Mouse (Mus musculus) neural tube, embryonic 14.5 days (tissue): ENCODE measurements at regions not wholly inside any gene's neighbourhood (a gene's known extent, or its start where the extent isn't known, plus 50 kb on each side); places are given as distances from the start of the nearest gene placed in this dataset.

Experiments used
- ATAC-seq: fragments of 200-750 bp; cut with Nextera tagmentation; 2 replicates; pipeline ENCODE4 v1.8.0; 2017; ENCODE audit warnings: low read depth, mild to moderate bottlenecking, moderate TSS enrichment, moderate library complexity
- H3K27ac ChIP-seq: fragments of 300-500 bp; sonication (generic); 2 replicates; pipeline ENCODE4 v1.5.1; 2014; ENCODE audit warnings: low read depth, mild to moderate bottlenecking, control low read depth, low read length, moderate library complexity, mixed read lengths
- H3K27me3 ChIP-seq: fragments of 300-500 bp; sonication (generic); 2 replicates; pipeline ENCODE4 v1.6.1; 2014; ENCODE audit warnings: low read length; ENCODE audit not compliant: control insufficient read depth, insufficient read depth
- H3K36me3 ChIP-seq: fragments of 300-500 bp; sonication (generic); 2 replicates; pipeline ENCODE4 v1.6.1; 2014; ENCODE audit warnings: low read length, mixed read lengths; ENCODE audit not compliant: control insufficient read depth, insufficient read depth
- H3K4me1 ChIP-seq: fragments of 300-500 bp; sonication (generic); 2 replicates; pipeline ENCODE4 v1.6.1; 2014; ENCODE audit warnings: low read length; ENCODE audit not compliant: control insufficient read depth, insufficient read depth
- H3K4me2 ChIP-seq: fragments of 300-500 bp; sonication (generic); 2 replicates; pipeline ENCODE4 v1.6.1; 2014; ENCODE audit warnings: mild to moderate bottlenecking, low read depth, low read length, control low read depth
- H3K4me3 ChIP-seq: fragments of 300-500 bp; sonication (generic); 2 replicates; pipeline ENCODE4 v1.5.1; 2014; ENCODE audit warnings: low read depth, low read length, control low read depth, mixed read lengths
- H3K9ac ChIP-seq: fragments of 300-500 bp; sonication (generic); replicated peaks from 2 replicates; pipeline ENCODE4 v1.6.1; 2014; ENCODE audit warnings: low read depth, mild to moderate bottlenecking, control low read depth, low read length, mixed read lengths
- H3K9me3 ChIP-seq: fragments of 300-500 bp; sonication (generic); 2 replicates; pipeline ENCODE4 v1.6.1; 2016; ENCODE audit warnings: low read length; ENCODE audit not compliant: control insufficient read depth
- WGBS: fragments of 180-500 bp; shearing (Covaris S2); extraction: QIAGEN DNeasy Blood & Tissue Kit; methylation state at CpG from one replicate; pipeline ENCODE4 v1.1.7; 2014; 5-methylcytosine and 5-hydroxymethylcytosine counted together

DNA sequence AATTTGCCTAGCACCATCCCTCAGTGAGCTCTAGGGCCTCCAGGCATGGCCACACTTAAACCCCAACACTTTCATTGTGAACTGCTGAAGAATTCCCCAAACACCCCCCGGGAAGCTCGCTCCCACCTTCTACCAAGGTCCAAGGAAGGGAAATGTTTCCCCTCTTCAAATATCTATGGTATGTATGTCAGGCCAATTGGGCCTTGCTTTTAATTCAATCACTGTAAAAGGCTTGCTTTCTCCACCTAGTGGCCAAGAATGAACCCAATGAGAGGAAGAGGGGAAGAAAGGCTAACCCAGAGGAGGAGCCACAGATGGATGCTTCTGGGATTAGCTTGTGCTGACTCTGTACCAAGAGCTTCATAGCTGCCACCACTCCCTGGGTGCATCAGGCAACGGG, 336.3 kb upstream of the Tgfbr2 start:
- no peak overlapping the region for H3K27ac ChIP-seq
- no peak overlapping the region for H3K4me2 ChIP-seq
- no peak overlapping the region for H3K4me3 ChIP-seq
- WGBS, result 63% methylated on average over 3 of the region's 3 CpGs
- no peaks in the 10 kb centered on the region for H3K36me3 ChIP-seq
- no peaks in the 10 kb centered on the region for H3K27me3 ChIP-seq
- no peaks in the 10 kb centered on the region for H3K4me1 ChIP-seq
- no peak overlapping the region for H3K9ac ChIP-seq
- no peak for ATAC-seq
- no peaks in the 10 kb centered on the region for H3K9me3 ChIP-seq

DNA sequence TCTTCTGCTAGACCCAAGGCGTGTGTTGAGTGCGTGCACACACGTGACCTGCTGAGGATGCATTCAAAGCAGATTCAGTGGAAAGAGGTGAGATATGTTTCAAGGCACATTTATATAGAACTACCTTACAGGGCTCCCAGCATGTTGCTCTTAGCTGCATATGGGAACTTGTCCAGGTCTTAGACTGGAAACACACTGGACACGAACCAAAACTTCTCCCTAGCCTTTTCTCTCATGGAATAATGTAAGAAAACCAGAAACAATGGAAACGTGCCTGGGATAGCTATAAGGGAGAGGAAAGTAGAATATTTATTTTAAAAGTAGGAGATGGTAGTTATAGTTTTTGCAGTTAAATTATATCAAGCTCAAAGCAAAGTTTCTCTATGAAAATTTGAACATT, 332.6 kb upstream of the Tgfbr2 start:
- Histone ChIP-seq H3K9me3 (no peaks in the 10 kb centered on the region), H3K36me3 (no peaks in the 10 kb centered on the region), H3K27ac (no peak overlapping the region), H3K4me3 (no peak overlapping the region), H3K4me2 (no peak overlapping the region), H3K4me1 (no peaks in the 10 kb centered on the region), H3K9ac (no peak overlapping the region), H3K27me3 (no peaks in the 10 kb centered on the region)
- no peak for ATAC-seq
- 88% methylated on average over 5 of the region's 5 CpGs for WGBS

DNA sequence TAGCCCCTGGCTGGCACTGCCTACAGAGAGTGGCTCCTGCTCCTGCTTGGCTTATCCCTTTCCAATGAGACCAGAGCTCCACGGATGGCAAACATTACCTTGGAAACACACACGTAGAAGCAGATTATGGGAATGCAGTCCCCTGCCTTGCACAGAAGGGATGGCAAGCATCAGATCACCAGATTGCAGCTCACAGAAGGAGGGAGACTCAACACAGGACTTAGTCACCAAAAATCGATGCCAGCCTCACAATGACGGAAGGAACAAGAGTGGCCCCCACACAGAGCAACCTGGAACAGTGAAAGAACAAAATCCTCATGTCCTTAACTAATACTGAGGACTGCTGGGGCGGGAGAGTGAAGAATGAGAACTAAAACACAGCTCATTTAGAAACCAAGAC, 327.7 kb upstream of the Tgfbr2 start:
- no peaks in the 10 kb centered on the region for H3K27me3 ChIP-seq
- no peak overlapping the region for H3K4me3 ChIP-seq
- H3K9ac ChIP-seq, result no peak overlapping the region
- no peaks in the 10 kb centered on the region for H3K36me3 ChIP-seq
- WGBS, result 66% methylated on average over 5 of the region's 5 CpGs
- ATAC-seq, result no peak
- no peaks in the 10 kb centered on the region for H3K4me1 ChIP-seq
- H3K27ac ChIP-seq, result no peak overlapping the region
- H3K9me3 ChIP-seq, result no peaks in the 10 kb centered on the region
- no peak overlapping the region for H3K4me2 ChIP-seq

DNA sequence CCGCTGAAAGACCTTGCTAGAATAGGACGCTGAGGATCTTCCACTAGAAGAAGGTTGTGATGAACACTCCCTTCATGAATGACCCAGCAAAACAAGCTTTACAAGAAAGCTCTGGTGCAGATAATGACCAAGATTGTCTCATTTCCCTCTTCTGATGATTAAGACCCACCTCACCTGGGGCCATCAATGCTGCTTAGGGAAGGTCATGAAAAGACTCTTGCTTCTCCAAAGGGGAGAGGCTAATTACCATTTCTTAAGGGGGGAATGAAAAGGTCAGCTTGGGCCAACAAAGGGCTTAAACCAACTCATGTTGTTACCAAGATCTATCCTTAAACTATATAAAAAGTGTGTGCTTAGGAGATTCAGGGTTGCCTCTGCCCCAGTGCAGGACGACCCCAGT, 325.8 kb upstream of the Tgfbr2 start:
- Histone ChIP-seq H3K4me1 (no peaks in the 10 kb centered on the region), H3K27ac (no peak overlapping the region), H3K36me3 (no peaks in the 10 kb centered on the region), H3K4me3 (no peak overlapping the region), H3K9ac (no peak overlapping the region), H3K9me3 (no peaks in the 10 kb centered on the region), H3K27me3 (no peaks in the 10 kb centered on the region), H3K4me2 (no peak overlapping the region)
- no peak for ATAC-seq
- WGBS, result 83% methylated on average over 3 of the region's 3 CpGs

DNA sequence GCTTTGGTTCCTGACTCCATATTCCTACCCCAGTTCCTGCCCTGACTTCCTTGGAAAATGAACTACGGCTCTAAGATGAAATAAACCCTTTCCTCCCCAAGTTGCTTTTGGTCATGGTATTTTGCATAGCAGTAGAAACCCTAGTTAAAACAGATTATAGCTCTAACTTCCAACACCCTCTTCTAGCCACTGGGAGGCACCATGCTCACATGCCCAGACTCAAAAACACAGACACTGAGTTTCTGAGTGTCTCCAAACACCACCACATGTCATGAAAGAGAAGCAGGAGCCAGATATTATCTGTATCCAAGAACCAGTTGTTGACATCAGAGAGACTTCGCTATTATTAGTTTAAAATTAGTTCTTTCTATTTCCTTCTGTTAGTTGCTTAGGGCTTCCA, 316.1 kb upstream of the Tgfbr2 start:
- Histone ChIP-seq H3K4me3 (no peak overlapping the region), H3K4me2 (no peak overlapping the region), H3K9me3 (no peaks in the 10 kb centered on the region), H3K27ac (no peak overlapping the region), H3K9ac (no peak overlapping the region), H3K4me1 (no peaks in the 10 kb centered on the region), H3K27me3 (no peaks in the 10 kb centered on the region), H3K36me3 (no peaks in the 10 kb centered on the region)
- ATAC-seq, result no peak
- WGBS, result 91% methylated on average over 2 of the region's 2 CpGs

DNA sequence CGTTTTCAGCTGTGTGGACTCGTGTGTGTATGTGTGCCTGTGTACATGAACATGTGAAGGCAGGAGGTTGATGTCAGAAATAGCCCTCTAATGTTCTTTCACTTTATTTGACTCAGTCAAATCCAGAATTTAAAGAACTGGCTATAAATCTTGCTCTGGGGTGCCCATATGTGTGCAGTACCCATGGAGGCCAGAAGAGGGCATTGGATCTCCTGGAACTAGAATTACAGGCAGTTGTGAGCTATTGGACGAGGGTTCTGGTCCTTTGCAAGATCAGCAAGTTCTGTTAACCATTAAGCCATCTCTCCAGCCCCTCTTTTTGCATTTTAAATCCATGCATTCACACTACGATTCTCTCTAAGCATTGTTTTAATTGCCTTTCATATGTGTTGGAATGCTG, 314.6 kb upstream of the Tgfbr2 start:
- no peak overlapping the region for H3K4me3 ChIP-seq
- WGBS, result 60% methylated on average over 4 of the region's 4 CpGs
- ATAC-seq, result no peak
- H3K36me3 ChIP-seq, result no peaks in the 10 kb centered on the region
- no peaks in the 10 kb centered on the region for H3K9me3 ChIP-seq
- no peaks in the 10 kb centered on the region for H3K4me1 ChIP-seq
- no peaks in the 10 kb centered on the region for H3K27me3 ChIP-seq
- no peak overlapping the region for H3K4me2 ChIP-seq
- H3K9ac ChIP-seq, result no peak overlapping the region
- no peak overlapping the region for H3K27ac ChIP-seq

DNA sequence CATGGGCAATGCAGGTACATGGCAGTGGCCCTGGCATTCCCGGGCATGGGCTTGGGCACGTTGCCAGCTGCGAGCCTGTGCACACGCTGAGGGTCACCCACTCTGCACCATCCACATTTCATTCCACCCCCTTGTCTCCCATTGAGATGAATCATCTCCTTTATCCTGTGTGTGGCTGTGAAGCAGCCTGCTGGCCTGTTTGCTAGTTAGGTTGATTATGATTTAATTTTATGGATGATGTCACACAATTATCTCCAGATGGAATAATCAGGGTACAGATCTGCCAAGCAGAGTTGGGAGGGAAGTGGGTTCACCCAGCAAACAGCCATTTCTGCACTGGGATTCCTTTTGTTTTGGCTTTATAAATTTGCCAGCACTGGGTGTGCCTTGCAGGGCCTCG, 314.1 kb upstream of the Tgfbr2 start:
- ATAC-seq, result peak; percentile 69; the same call in 1 of the 2 replicates
- Histone ChIP-seq H3K4me1 (no peaks in the 10 kb centered on the region), H3K27me3 (no peaks in the 10 kb centered on the region), H3K9ac (no peak overlapping the region), H3K27ac (peak overlapping the region; percentile 12; the same call in 1 of the 2 replicates), H3K9me3 (no peaks in the 10 kb centered on the region), H3K36me3 (no peaks in the 10 kb centered on the region), H3K4me2 (no peak overlapping the region), H3K4me3 (no peak overlapping the region)
- 62% methylated on average over 5 of the region's 5 CpGs for WGBS

DNA sequence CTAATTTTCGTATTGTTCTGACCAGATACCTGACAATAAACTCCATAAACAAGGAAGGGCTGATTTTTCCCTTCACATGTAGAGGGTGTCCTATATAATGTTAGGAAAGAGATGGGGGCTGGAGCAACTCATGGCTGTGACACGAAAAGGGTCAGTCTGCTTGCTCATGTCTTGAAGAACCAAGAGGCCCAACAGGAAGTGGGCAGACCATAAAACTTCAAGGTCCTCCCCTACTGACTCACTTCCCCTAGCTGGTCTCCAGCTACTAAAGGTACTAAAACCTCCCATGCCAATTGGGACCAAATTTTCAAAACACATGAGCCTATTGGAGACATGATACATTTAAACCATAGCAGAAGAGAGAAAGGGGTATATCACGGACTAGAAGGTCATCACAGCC, 302.1 kb upstream of the Tgfbr2 start:
- Histone ChIP-seq H3K4me1 (no peaks in the 10 kb centered on the region), H3K9ac (no peak overlapping the region), H3K27me3 (no peaks in the 10 kb centered on the region), H3K4me2 (no peak overlapping the region), H3K27ac (no peak overlapping the region), H3K9me3 (no peaks in the 10 kb centered on the region), H3K36me3 (no peaks in the 10 kb centered on the region), H3K4me3 (no peak overlapping the region)
- WGBS, result 82% methylated on average over 3 of the region's 3 CpGs
- ATAC-seq, result no peak

DNA sequence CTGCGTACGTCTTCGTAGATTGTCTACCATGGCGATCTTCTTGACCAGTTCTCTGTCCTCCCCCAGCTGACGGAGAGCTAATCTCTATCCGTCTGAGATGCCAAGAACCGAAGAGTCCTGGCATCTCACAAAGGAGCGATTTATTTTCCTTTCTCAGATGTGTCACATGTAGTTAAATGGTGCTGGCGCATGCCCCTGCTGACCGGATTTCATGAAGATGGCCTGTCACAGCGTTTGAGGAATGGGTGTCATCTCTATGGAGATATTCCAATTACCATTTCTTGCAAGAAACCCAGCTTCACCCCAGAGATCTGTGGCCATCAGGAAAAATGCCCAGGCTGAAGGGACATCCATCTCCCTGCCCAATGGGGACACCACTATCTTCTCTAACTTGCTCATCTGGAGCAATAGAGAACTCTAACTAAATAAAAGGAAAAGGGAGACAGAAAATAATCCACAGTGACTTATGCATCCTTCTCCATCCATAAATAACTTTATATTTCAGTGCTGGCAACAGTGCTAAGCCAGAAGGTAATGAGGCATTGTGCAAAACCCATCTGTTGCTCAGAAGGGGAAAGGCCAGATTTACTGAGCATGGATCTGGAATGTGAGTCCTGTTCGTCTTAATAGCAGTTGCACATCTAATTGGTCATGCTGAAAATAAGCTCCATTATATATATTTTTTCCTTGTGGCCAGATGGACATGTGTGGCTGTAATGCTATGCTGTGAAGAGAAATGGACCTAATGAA, 300.2 kb upstream of the Tgfbr2 start:
- Histone ChIP-seq H3K27me3 (no peaks in the 10 kb centered on the region), H3K4me2 (no peak overlapping the region), H3K9ac (no peak overlapping the region), H3K9me3 (no peaks in the 10 kb centered on the region), H3K36me3 (no peaks in the 10 kb centered on the region), H3K4me3 (no peak overlapping the region), H3K4me1 (no peaks in the 10 kb centered on the region), H3K27ac (no peak overlapping the region)
- ATAC-seq, result no peak
- 66% methylated on average over 12 of the region's 12 CpGs for WGBS
